ENCODE assay signal across 18 mouse cellular contexts in genomic region chr16:57881575-57882094, GRCm38 (mm10).
DNase-seq lines count a peak whose midpoint lies in the region; ATAC-seq and TF ChIP-seq lines count a peak whose summit lies in the region.
"Had no signal": no experiment of that assay in that cellular context is flagged by ENCODE, and none has a peak within 500 bp of the region (broad histone marks: within the 10 kb centered on the region; RNA-seq: fewer than 3 reads in every experiment).

No protein-coding gene starts in this region.

- TF ChIP-seq CTCF in embryonic fibroblast, embryonic 13.5 days (IDR thresholded peaks at IDR 0.05; ENCODE audit: borderline replicate concordance, insufficient read depth, low read length): no peak

- no peak for DNase-seq in heart, adult 18-20 months
- peak; percentile 13 for DNase-seq in kidney, postnatal 14 days
- no peak for DNase-seq in kidney, adult 18-20 months
- DNase-seq in yolk sac, embryonic 10.5 days (ENCODE audit: low spot score): peak; percentile 21
- no peak for DNase-seq in heart, adult 8-10 months (ENCODE audit: low spot score)
- DNase-seq: adrenal gland, adult 8-10 months; adrenal gland, postnatal 36 days; cerebellum, adult 8-10 months; cerebellum, postnatal 14 days; gastrocnemius, postnatal 25 days; heart, postnatal 14 days had no signal

- no peak for TF ChIP-seq POLR2A in embryonic fibroblast, embryonic 13.5 days (IDR thresholded peaks at IDR 0.05; ENCODE audit: low read depth, low read length)

- H3K4me1 ChIP-seq in heart, embryonic 16.5 days (ENCODE audit: control insufficient read depth, insufficient read depth, low read length): peaks cover 3% of the 10 kb centered on the region; the same call in 1 of the 2 replicates
- peaks cover 4% of the 10 kb centered on the region for H3K4me1 ChIP-seq in embryonic fibroblast, embryonic 13.5 days (ENCODE audit: control insufficient read depth, insufficient read depth, low read length)
- H3K4me1 ChIP-seq: embryonic facial prominence, embryonic 15.5 days; heart, embryonic 10.5 days; hindbrain, embryonic 13.5 days had no signal

- no peak for ATAC-seq in heart, embryonic 16.5 days (replicated peaks; ENCODE audit: extremely low read depth, insufficient read depth, low FRiP score)
- ATAC-seq: forebrain, embryonic 16.5 days; hindbrain, postnatal 0 days had no signal

- no peaks in the 10 kb centered on the region for H3K36me3 ChIP-seq in heart, embryonic 16.5 days (ENCODE audit: control insufficient read depth, insufficient read depth)
- H3K36me3 ChIP-seq: embryonic facial prominence, embryonic 15.5 days; heart, embryonic 10.5 days; hindbrain, embryonic 13.5 days had no signal

- no peak overlapping the region for H3K27ac ChIP-seq in heart, embryonic 16.5 days (ENCODE audit: low read length)
- peak overlapping the region; percentile 93 for H3K27ac ChIP-seq in embryonic fibroblast, embryonic 13.5 days (ENCODE audit: insufficient read depth, low read length)
- H3K27ac ChIP-seq: embryonic facial prominence, embryonic 15.5 days; heart, embryonic 10.5 days; hindbrain, embryonic 13.5 days; hindbrain, postnatal 0 days had no signal

- no peaks in the 10 kb centered on the region for H3K9me3 ChIP-seq in heart, embryonic 16.5 days (replicated peaks; ENCODE audit: control insufficient read depth, low read length)
- H3K9me3 ChIP-seq: embryonic facial prominence, embryonic 15.5 days; heart, embryonic 10.5 days; hindbrain, embryonic 13.5 days had no signal

- no peak overlapping the region for H3K4me3 ChIP-seq in heart, embryonic 16.5 days (ENCODE audit: low read length)
- no peak overlapping the region for H3K4me3 ChIP-seq in embryonic fibroblast, embryonic 13.5 days (ENCODE audit: insufficient read depth, low read length)
- H3K4me3 ChIP-seq: embryonic facial prominence, embryonic 15.5 days; heart, embryonic 10.5 days; hindbrain, embryonic 13.5 days had no signal

- H3K27me3 ChIP-seq in heart, embryonic 16.5 days (ENCODE audit: control insufficient read depth, insufficient read depth, low read length): no peaks in the 10 kb centered on the region
- H3K27me3 ChIP-seq: embryonic facial prominence, embryonic 15.5 days; hindbrain, embryonic 13.5 days had no signal

- H3K9ac ChIP-seq in heart, embryonic 16.5 days (ENCODE audit: low read length): no peak overlapping the region
- H3K9ac ChIP-seq: embryonic facial prominence, embryonic 15.5 days; hindbrain, embryonic 13.5 days had no signal

- H3K4me2 ChIP-seq in heart, embryonic 16.5 days (ENCODE audit: low read depth, low read length): peak overlapping the region; percentile 12; the same call in 1 of the 2 replicates
- H3K4me2 ChIP-seq: embryonic facial prominence, embryonic 15.5 days; hindbrain, embryonic 13.5 days had no signal

- WGBS in heart, embryonic 16.5 days: 44% methylated on average over 8 of the region's 8 CpGs

Comparison
In these comparisons a context has a peak if more than half of its experiments do, and no peak if none do; other contexts are left out.
1. DNase-seq: peak in kidney, postnatal 14 days (single experiment) and yolk sac, embryonic 10.5 days (single experiment); none in heart, adult 18-20 months (0 of 2), kidney, adult 18-20 months (single experiment) and heart, adult 8-10 months (single experiment).